Mouse (Mus musculus): ENCODE data around the gene Sf3b6.
"Not testable (repeated sequence)": the region's sequence is repeated elsewhere in the genome, so short reads cannot be mapped to it uniquely, and the experiment has no call there.

Gene Sf3b6

GRCm38 (mm10) chr12:4817361-4818101 lies at the start of gene Sf3b6:
Gene Sf3b6 (plus strand): TSS chr12:4817544.
- peak; percentile 98 to 99 for DNase-seq (ENCODE audit: low spot score in 2 of 2)

- DNase-seq (ENCODE audit: low spot score in 2 of 2): peak; percentile 97 to 98
These were observed 48.6 kb upstream of the Sf3b6 start, which contains the start of the genes Pfn4 and Fam228b for GRCm38 (mm10) chr12:4768492-4769332. Gene Pfn4 (plus strand): TSS chr12:4769022. Gene Fam228b (minus strand): TSS chr12:4769267.

DNA sequence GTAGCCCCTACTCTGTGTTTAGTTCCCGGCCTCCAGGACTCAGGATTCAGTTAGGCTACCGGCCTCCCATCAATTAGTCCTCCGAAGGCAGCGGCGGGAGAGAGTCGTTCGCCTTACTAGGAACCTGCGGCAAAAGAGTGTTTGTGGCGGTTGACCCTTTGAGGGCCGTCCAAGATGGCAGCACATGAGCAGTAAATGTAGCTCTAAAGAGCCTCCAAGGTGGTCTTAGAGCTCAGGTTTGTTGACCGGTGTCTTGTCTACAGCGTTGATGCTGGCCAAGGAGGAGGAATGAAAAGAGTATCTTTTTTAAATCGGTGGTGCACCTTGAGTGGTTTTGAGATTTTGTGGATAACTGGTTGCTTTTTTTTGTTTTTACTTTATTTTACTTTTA lies 48.0 kb upstream of the Sf3b6 start:
- no peak for DNase-seq (ENCODE audit: low spot score in 2 of 2)

- no peak for DNase-seq (ENCODE audit: low spot score in 2 of 2)
These were observed 42.3 kb upstream of the Sf3b6 start for GRCm38 (mm10) chr12:4774895-4775587.

DNA sequence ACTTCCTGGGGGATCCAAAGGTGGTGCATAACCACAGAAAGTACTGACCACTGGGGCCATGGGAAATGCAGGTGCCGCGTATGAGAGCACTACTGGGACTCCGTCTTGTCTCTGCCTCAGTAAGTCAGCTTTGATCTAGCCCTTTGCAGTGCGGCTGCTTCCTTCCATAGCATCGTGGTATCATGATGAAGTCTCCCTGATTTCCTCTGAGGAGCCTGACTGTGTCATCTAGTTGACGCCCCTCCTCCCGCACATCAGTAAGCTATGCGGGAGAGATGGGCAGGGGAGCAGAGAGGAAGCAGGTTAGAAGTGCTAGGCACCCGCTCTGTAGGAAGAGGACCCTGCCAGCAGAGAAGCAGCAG lies 41.8 kb upstream of the Sf3b6 start:
- no peak for DNase-seq (ENCODE audit: low spot score in 2 of 2)

DNA sequence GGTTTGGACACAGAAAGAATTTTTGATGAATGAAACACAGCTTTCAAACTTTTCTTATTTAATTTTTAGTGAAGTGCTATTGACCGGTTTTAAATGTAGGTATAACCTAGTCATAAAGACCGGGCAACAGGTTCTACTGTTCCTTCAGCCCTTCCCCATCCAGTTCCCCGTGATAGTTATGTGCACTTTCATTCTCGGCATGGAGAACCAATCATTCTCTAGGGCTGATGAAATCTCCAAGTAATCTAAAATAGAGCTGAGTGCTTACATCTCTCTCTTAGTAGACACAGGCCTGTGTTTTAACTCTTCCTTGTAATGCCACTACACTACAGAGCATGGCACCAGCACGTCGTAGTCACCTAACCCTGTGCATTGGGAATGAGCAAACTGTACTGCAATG lies 39.6 kb upstream of the Sf3b6 start:
- no peak for DNase-seq (ENCODE audit: low spot score in 2 of 2)

DNA sequence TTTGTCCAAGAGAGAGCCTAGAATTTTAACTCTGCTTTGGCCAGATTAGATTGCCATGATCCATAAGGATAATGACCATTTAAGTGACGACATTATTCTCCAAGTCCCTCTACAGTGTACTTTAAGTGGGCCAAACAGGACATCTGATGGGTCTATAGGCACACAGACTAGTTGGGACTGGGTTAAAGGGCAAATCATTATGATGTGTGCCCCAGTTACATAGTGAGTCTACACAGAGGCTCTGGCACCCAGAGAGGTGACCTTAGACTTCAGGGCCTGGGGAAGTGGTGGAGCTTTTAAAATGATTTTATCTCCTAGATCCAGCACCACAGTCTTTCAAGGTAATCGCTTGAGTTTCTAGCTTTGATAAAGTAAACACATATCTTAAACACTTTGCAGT lies 37.1 kb upstream of the Sf3b6 start:
- DNase-seq (ENCODE audit: low spot score in 2 of 2): no peak

GRCm38 (mm10) chr12:4781270-4781669 lies 36.1 kb upstream of the Sf3b6 start:
- no peak for DNase-seq (ENCODE audit: low spot score in 2 of 2)

GRCm38 (mm10) chr12:4781725-4782404 lies 35.5 kb upstream of the Sf3b6 start:
- not testable (repeated sequence) for DNase-seq (ENCODE audit: low spot score in 2 of 2)

DNA sequence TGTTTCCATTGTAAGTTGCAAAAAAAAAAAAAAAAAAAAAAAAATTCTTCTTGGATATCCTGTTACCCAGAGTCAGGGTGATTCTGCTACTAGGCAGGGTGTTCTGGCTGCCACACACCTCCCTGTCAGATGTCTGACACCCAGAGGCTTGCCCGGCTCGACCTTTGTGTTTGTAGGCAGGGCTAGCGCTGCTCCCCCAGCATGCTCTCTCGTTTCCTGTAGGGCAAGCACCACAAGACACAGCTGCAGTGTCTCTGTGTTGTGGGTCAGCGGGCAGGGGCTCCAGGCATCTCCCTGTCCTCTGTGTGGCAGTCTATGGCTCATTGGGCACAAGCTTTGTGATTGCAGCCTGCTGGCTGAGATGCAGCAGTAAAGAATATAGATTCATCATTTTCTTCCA lies 33.7 kb upstream of the Sf3b6 start:
- DNase-seq (ENCODE audit: low spot score in 2 of 2): no peak

- no peak for DNase-seq (ENCODE audit: low spot score in 2 of 2)
These were observed 32.9 kb upstream of the Sf3b6 start for GRCm38 (mm10) chr12:4784466-4784865.

DNA sequence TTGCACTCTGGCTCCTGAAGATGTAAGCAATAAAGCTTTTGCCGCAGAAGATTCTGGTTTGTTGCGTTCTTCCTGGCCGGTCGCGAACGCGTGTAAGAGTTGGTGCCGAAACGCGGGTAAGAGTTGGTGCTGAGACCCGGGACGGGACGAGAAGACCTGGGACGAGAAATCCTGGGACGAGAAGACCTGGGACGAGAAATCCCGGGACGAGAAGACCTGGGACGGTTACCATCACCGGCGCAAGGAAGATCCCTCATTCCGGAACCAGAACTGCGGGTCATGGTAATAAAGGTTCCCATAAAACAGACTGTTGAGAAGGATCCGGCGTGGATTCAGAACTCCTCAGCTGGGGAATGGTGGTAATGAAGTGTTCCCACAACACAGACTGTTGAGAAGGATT lies 29.2 kb upstream of the Sf3b6 start:
- not testable (repeated sequence) for DNase-seq (ENCODE audit: low spot score in 2 of 2)

DNA sequence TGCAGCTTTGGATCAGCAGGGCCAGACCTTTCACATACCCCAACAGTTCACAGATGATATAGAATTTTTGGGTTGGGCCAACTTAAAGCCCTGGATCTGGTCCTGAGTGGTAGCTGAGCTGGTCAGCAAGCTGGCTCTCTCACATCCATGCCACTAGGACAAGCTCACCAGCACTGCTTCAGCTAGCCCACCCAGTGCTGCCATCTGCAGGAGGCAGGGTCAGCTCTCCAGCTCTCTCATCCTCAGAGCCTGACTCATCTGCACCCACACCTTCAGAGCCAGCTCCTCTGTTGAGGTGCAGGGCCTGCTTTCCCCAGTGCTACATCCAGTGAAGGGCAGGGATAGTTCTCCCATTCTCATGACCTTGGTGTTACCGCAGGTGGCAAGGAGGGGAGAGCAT lies 23.6 kb upstream of the Sf3b6 start:
- DNase-seq (ENCODE audit: low spot score in 2 of 2): peak in 1 of 2 experiments; percentile 38

- DNase-seq (ENCODE audit: low spot score in 2 of 2): not testable (repeated sequence)
These were observed 19.9 kb upstream of the Sf3b6 start for GRCm38 (mm10) chr12:4797471-4797870.

GRCm38 (mm10) chr12:4811036-4811435 lies 6.3 kb upstream of the Sf3b6 start:
- no peak for DNase-seq (ENCODE audit: low spot score in 2 of 2)

- no peak for DNase-seq (ENCODE audit: low spot score in 2 of 2)
These were observed 5.6 kb upstream of the Sf3b6 start for GRCm38 (mm10) chr12:4811705-4812104.

GRCm38 (mm10) chr12:4813636-4814035 lies 3.7 kb upstream of the Sf3b6 start:
- no peak for DNase-seq (ENCODE audit: low spot score in 2 of 2)

GRCm38 (mm10) chr12:4816680-4817360 lies 524 bp upstream of the Sf3b6 start:
- no peak for DNase-seq (ENCODE audit: low spot score in 2 of 2)

- DNase-seq (ENCODE audit: low spot score in 2 of 2): no peak
These were observed 9.9 kb downstream of the Sf3b6 start for GRCm38 (mm10) chr12:4827256-4827655.

GRCm38 (mm10) chr12:4836959-4837358 lies 19.6 kb downstream of the Sf3b6 start:
- DNase-seq (ENCODE audit: low spot score in 2 of 2): peak in 1 of 2 experiments; percentile 62

DNA sequence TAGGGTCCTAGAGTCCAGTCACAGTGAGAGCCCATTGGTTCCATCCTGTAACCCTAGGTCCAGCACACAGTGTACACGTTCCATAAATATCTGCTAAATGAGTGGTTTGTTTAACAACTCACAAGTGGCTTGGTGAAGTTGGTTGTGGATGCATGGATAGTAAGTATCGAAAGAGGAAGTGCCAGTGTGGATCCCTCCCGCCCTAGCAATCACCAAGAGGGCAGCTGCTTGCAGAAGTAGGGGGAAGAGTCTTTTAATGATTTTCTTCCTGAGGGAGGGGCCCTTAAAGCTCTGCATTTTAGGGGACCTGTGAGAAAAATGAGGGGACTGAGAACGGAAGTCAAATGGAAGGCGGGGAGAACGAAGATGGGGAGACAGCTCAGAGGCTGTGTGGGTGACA lies 22.7 kb downstream of the Sf3b6 start:
- no peak for DNase-seq (ENCODE audit: low spot score in 2 of 2)
